Mouse (Mus musculus) neural tube, embryonic 15.5 days (tissue): ENCODE data around the gene Pik3cd. TPM values are rescaled to one million over a fixed set of nuclear protein-coding genes. Genes with fewer than 3 reads are reported as not detected.
"Not testable (repeated sequence)": the region's sequence is repeated elsewhere in the genome, so short reads cannot be mapped to it uniquely, and the experiment has no call there.

ENCODE experiments used
- ATAC-seq: fragments of 200-750 bp; cut with Nextera tagmentation; 2 replicates; pipeline ENCODE4 v1.8.0; 2017; ENCODE audit warnings: mild to moderate bottlenecking, moderate TSS enrichment, moderate library complexity; ENCODE audit not compliant: low FRiP score
- H3K27ac ChIP-seq: fragments of 300-500 bp; sonication (generic); replicated peaks from 2 replicates; pipeline ENCODE4 v1.5.1; 2015; ENCODE audit warnings: mild to moderate bottlenecking, inconsistent platforms
- H3K27me3 ChIP-seq: fragments of 300-500 bp; sonication (generic); replicated peaks from 2 replicates; pipeline ENCODE4 v1.6.1; 2015; ENCODE audit warnings: inconsistent platforms
- H3K36me3 ChIP-seq: fragments of 300-500 bp; sonication (generic); 2 replicates; pipeline ENCODE4 v1.6.1; 2015; ENCODE audit warnings: inconsistent platforms
- H3K4me1 ChIP-seq: fragments of 300-500 bp; sonication (generic); 2 replicates; pipeline ENCODE4 v1.6.1; 2015; ENCODE audit warnings: inconsistent platforms
- H3K4me2 ChIP-seq: fragments of 300-500 bp; sonication (generic); 2 replicates; pipeline ENCODE4 v1.6.1; 2015; ENCODE audit warnings: inconsistent platforms, mild to moderate bottlenecking, moderate library complexity
- H3K4me3 ChIP-seq: fragments of 300-500 bp; sonication (generic); replicated peaks from 2 replicates; pipeline ENCODE4 v1.5.1; 2015; ENCODE audit warnings: mild to moderate bottlenecking, inconsistent platforms
- H3K9ac ChIP-seq: fragments of 300-500 bp; sonication (generic); replicated peaks from 2 replicates; pipeline ENCODE4 v1.6.1; 2015; ENCODE audit warnings: mild to moderate bottlenecking, inconsistent platforms
- H3K9me3 ChIP-seq: fragments of 300-500 bp; sonication (generic); replicated peaks from 2 replicates; pipeline ENCODE4 v1.6.1; 2016; ENCODE audit warnings: inconsistent platforms
- WGBS: fragments of 180-500 bp; shearing (Covaris S2); methylation state at CpG from one replicate; pipeline ENCODE4 v1.1.7; 2015; ENCODE audit warnings: mixed read lengths; 5-methylcytosine and 5-hydroxymethylcytosine counted together
- polyA plus RNA-seq: library from polyadenylated mRNA; unstranded; fragments of >200 nt; fragmentation: Nextera tagmentation; extraction: Ambion mirVana; gene quantifications from 2 replicates; pipeline ENCODE4 v1.2.1, GENCODE M21; 2015

The Pik3cd gene
- polyA plus RNA-seq, 1 experiment from 2014 or later, result 16.0 TPM

GRCm38 (mm10) chr4:149635915-149636415 is 66.4 kb downstream of the Pik3cd start:
- Histone ChIP-seq H3K4me3 (no peak overlapping the region), H3K4me2 (no peak overlapping the region), H3K36me3 (peaks cover 84% of the 10 kb centered on the region), H3K9ac (no peak overlapping the region), H3K4me1 (no peaks in the 10 kb centered on the region), H3K27ac (no peak overlapping the region), H3K9me3 (no peaks in the 10 kb centered on the region), H3K27me3 (no peaks in the 10 kb centered on the region)
- no peak for ATAC-seq
- WGBS, result 95% methylated on average over 8 of the region's 8 CpGs

GRCm38 (mm10) chr4:149634966-149635365 is 67.4 kb downstream of the Pik3cd start:
- Histone ChIP-seq H3K9ac (no peak overlapping the region), H3K4me1 (no peaks in the 10 kb centered on the region), H3K4me3 (no peak overlapping the region), H3K27ac (no peak overlapping the region), H3K9me3 (no peaks in the 10 kb centered on the region), H3K36me3 (peaks cover 85% of the 10 kb centered on the region), H3K27me3 (no peaks in the 10 kb centered on the region), H3K4me2 (no peak overlapping the region)
- ATAC-seq, result no peak
- 97% methylated on average over 11 of the region's 11 CpGs for WGBS

- Histone ChIP-seq H3K4me2 (no peak overlapping the region), H3K36me3 (peaks cover 84% of the 10 kb centered on the region)
Measured at GRCm38 (mm10) chr4:149634157-149634556, 68.2 kb downstream of the Pik3cd start.

GRCm38 (mm10) chr4:149632670-149633307 is 69.6 kb downstream of the Pik3cd start:
- Histone ChIP-seq H3K27ac (no peak overlapping the region), H3K4me1 (no peaks in the 10 kb centered on the region), H3K9me3 (no peaks in the 10 kb centered on the region), H3K36me3 (peaks cover 74% of the 10 kb centered on the region), H3K4me2 (no peak overlapping the region), H3K9ac (no peak overlapping the region), H3K27me3 (no peaks in the 10 kb centered on the region), H3K4me3 (no peak overlapping the region)
- no peak for ATAC-seq
- WGBS, result 91% methylated on average over 9 of the region's 9 CpGs

More at GRCm38 (mm10) chr4:149634157-149634556, 68.2 kb downstream of the Pik3cd start:
- 86% methylated on average over 1 of the region's 1 CpGs for WGBS
- no peak for ATAC-seq
- H3K4me1 ChIP-seq, result no peaks in the 10 kb centered on the region
- no peak overlapping the region for H3K4me3 ChIP-seq
- no peak overlapping the region for H3K27ac ChIP-seq
- no peaks in the 10 kb centered on the region for H3K27me3 ChIP-seq
- H3K9me3 ChIP-seq, result no peaks in the 10 kb centered on the region
- H3K9ac ChIP-seq, result no peak overlapping the region

- H3K4me2 ChIP-seq, result no peak overlapping the region
- H3K9me3 ChIP-seq, result no peaks in the 10 kb centered on the region
- 0 out of 2 replicates have a peak, but pooled peaks cover 5% of the 10 kb centered on the region for H3K4me1 ChIP-seq
- no peak overlapping the region for H3K27ac ChIP-seq
- no peak for ATAC-seq
- H3K27me3 ChIP-seq, result no peaks in the 10 kb centered on the region
- no peak overlapping the region for H3K4me3 ChIP-seq
- peaks cover 43% of the 10 kb centered on the region for H3K36me3 ChIP-seq
- WGBS, result 61% methylated on average over 9 of the region's 9 CpGs
- no peak overlapping the region for H3K9ac ChIP-seq
Measured at GRCm38 (mm10) chr4:149628810-149629209, 73.6 kb downstream of the Pik3cd start.

GRCm38 (mm10) chr4:149628372-149628771 is 74.0 kb downstream of the Pik3cd start:
- Histone ChIP-seq H3K27ac (no peak overlapping the region), H3K36me3 (peaks cover 39% of the 10 kb centered on the region), H3K4me1 (0 out of 2 replicates have a peak, but pooled peaks cover 5% of the 10 kb centered on the region), H3K27me3 (no peaks in the 10 kb centered on the region), H3K4me2 (no peak overlapping the region), H3K4me3 (no peak overlapping the region), H3K9ac (no peak overlapping the region), H3K9me3 (no peaks in the 10 kb centered on the region)
- WGBS, result 79% methylated on average over 10 of the region's 10 CpGs
- ATAC-seq, result no peak

GRCm38 (mm10) chr4:149626809-149627208 is 75.6 kb downstream of the Pik3cd start:
- Histone ChIP-seq H3K27me3 (no peaks in the 10 kb centered on the region), H3K9ac (no peak overlapping the region), H3K36me3 (peaks cover 26% of the 10 kb centered on the region), H3K4me3 (no peak overlapping the region), H3K9me3 (no peaks in the 10 kb centered on the region), H3K4me1 (0 out of 2 replicates have a peak, but pooled peaks cover 5% of the 10 kb centered on the region), H3K27ac (no peak overlapping the region), H3K4me2 (no peak overlapping the region)
- ATAC-seq, result no peak
- WGBS, result 47% methylated on average over 17 of the region's 17 CpGs

GRCm38 (mm10) chr4:149623711-149624110 is 78.7 kb downstream of the Pik3cd start:
- peaks cover 4% of the 10 kb centered on the region; the same call in 1 of the 2 replicates for H3K36me3 ChIP-seq
- H3K4me1 ChIP-seq, result peaks cover 9% of the 10 kb centered on the region; the same call in 1 of the 2 replicates
- no peak overlapping the region for H3K4me2 ChIP-seq
- no peak overlapping the region for H3K9ac ChIP-seq
- no peak overlapping the region for H3K27ac ChIP-seq
- ATAC-seq, result no peak
- H3K4me3 ChIP-seq, result no peak overlapping the region
- no peaks in the 10 kb centered on the region for H3K27me3 ChIP-seq
- H3K9me3 ChIP-seq, result no peaks in the 10 kb centered on the region
- 89% methylated on average over 5 of the region's 5 CpGs for WGBS

- H3K4me1 ChIP-seq, result peaks cover 4% of the 10 kb centered on the region; the same call in 1 of the 2 replicates
- H3K4me2 ChIP-seq, result no peak overlapping the region
- 55% methylated on average over 4 of the region's 4 CpGs for WGBS
- H3K9me3 ChIP-seq, result no peaks in the 10 kb centered on the region
- H3K27ac ChIP-seq, result no peak overlapping the region
- H3K9ac ChIP-seq, result no peak overlapping the region
- H3K36me3 ChIP-seq, result peaks cover 9% of the 10 kb centered on the region
- H3K4me3 ChIP-seq, result no peak overlapping the region
- no peaks in the 10 kb centered on the region for H3K27me3 ChIP-seq
- ATAC-seq, result no peak
Measured at GRCm38 (mm10) chr4:149621286-149621685, 81.1 kb downstream of the Pik3cd start.

GRCm38 (mm10) chr4:149619988-149620387 is 82.4 kb downstream of the Pik3cd start:
- peaks cover 4% of the 10 kb centered on the region; the same call in 1 of the 2 replicates for H3K4me1 ChIP-seq
- no peak overlapping the region for H3K9ac ChIP-seq
- WGBS, result 36% methylated on average over 8 of the region's 8 CpGs
- H3K4me3 ChIP-seq, result no peak overlapping the region
- H3K4me2 ChIP-seq, result no peak overlapping the region
- no peak for ATAC-seq
- peaks cover 20% of the 10 kb centered on the region for H3K36me3 ChIP-seq
- H3K9me3 ChIP-seq, result no peaks in the 10 kb centered on the region
- H3K27ac ChIP-seq, result no peak overlapping the region
- no peaks in the 10 kb centered on the region for H3K27me3 ChIP-seq

GRCm38 (mm10) chr4:149616999-149617398 is 85.4 kb downstream of the Pik3cd start:
- H3K4me2 ChIP-seq, H3K27ac ChIP-seq, H3K4me3 ChIP-seq, H3K4me1 ChIP-seq, H3K27me3 ChIP-seq, H3K9ac ChIP-seq, H3K9me3 ChIP-seq, ATAC-seq: not testable (repeated sequence)
- WGBS, result 96% methylated on average over 3 of the region's 3 CpGs
- H3K36me3 ChIP-seq, result peaks cover 25% of the 10 kb centered on the region

GRCm38 (mm10) chr4:149614869-149615268 is 87.5 kb downstream of the Pik3cd start:
- no peak for ATAC-seq
- H3K9ac ChIP-seq, result no peak overlapping the region
- H3K4me2 ChIP-seq, result no peak overlapping the region
- H3K27ac ChIP-seq, result no peak overlapping the region
- H3K4me1 ChIP-seq, result peaks cover 12% of the 10 kb centered on the region
- over 99% methylated on average over 3 of the region's 3 CpGs for WGBS
- peaks cover 25% of the 10 kb centered on the region for H3K36me3 ChIP-seq
- H3K27me3 ChIP-seq, result no peaks in the 10 kb centered on the region
- H3K4me3 ChIP-seq, result no peak overlapping the region
- H3K9me3 ChIP-seq, result no peaks in the 10 kb centered on the region; the same call in 1 of the 2 replicates
